Mouse (Mus musculus): ENCODE results near the gene Hip1r. TPM values are rescaled to one million over a fixed set of nuclear protein-coding genes. Genes with fewer than 3 reads are reported as not detected.
A peak's percentile ranks its signal among the peaks of the same experiment; 100 is the strongest.

Gene Hip1r
- 14.4 and 20.4 TPM in 2 replicates for polyA plus RNA-seq (2016; fragmentation: Nextera tagmentation; extraction: Ambion mirVana)

DNA sequence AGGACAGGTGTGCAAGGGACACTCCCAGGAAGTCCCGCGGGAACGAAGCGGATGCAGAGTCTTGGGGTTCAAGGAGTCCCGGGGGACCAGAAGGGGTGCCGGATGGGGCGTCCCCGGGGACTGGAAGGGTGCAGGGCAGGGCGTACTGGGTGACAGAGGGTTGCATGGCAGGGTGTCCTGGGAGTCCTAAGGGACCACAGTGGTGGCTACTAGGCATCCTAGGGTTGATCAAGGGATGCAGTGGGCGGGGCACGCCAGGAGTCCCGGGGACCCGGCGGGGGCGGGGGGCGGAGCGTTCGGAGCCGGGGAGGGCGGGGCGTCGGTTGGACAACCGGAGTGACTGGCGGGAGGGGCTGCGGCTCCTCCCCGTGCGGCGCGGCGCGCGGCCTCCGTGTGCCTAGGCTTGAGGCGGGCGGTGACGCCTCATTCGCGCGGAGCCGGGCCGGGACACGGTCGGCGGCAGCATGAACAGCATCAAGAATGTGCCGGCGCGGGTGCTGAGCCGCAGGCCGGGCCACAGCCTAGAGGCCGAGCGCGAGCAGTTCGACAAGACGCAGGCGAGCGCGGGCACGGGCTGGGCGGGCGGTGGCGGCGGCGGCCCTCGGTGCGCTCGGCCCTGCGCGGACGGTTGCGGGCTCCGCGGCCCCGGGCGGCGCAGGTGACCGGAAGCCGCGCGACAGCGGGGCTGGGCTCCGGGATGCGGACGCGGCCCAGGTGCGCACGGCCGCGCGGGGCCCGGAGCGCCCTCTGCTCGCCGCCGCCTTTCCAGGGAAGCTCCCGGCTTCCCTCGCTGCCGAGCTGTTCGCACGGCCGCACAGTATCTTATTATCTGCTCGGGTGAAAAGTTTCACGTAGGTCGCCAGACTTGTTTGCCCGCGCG is at the start of gene Hip1r:
Gene Hip1r (plus strand): TSS at position 330 of the 880 bp plus-strand sequence.
- Histone ChIP-seq H3K9me3 (replicated peaks) (no peaks in the 10 kb centered on the region), H3K27ac (no peak within 1 kb of the TSS; the same call in 1 of the 2 replicates), H3K36me3 (no peaks in the 10 kb centered on the region), H3K9ac (peak within 1 kb of the TSS; percentile 84), H3K4me1 (peaks cover 32% of the 10 kb centered on the region), H3K4me2 (replicated peaks) (peak within 1 kb of the TSS; percentile 92), H3K27me3 (peaks cover 44% of the 10 kb centered on the region), H3K4me3 (peak within 1 kb of the TSS; percentile 79)
- ATAC-seq (ENCODE audit: low FRiP score), result peak; percentile 77
- under 1% methylated on average over 97 of the region's 106 CpGs for WGBS

DNA sequence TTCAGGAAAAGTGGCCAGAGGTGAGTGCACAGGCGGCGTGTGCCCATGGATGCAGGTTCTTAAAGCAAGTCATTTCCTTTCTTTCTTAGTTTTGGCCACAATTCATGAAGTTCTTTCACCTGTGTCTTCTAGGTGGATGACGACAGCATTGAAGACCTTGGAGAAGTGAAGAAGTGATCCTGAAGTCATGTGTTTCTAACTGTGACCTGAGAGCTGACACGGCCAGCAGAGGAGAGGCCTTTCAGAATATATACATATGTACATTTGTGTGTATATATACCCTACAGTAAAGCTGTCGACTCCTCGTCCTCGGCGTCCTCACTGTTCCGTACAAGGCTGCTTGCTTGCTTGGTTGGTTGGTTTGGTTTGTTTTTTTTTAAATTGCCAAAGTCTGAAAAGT is 46.3 kb upstream of the Hip1r start, which contains the start of gene Gm43518:
Gene Gm43518 (plus strand): TSS at position 301 of the 400 bp plus-strand sequence.
- no peaks in the 10 kb centered on the region for H3K9me3 ChIP-seq (replicated peaks)
- no peaks in the 10 kb centered on the region for H3K27me3 ChIP-seq
- H3K36me3 ChIP-seq, result peaks cover 68% of the 10 kb centered on the region
- 95% methylated on average over 9 of the region's 9 CpGs for WGBS
- H3K9ac ChIP-seq, result no peak within 1 kb of the TSS
- no peak within 1 kb of the TSS for H3K4me2 ChIP-seq (replicated peaks)
- no peak within 1 kb of the TSS for H3K4me3 ChIP-seq
- peaks cover 4% of the 10 kb centered on the region; the same call in 1 of the 2 replicates for H3K4me1 ChIP-seq
- no peak for ATAC-seq (ENCODE audit: low FRiP score)
- no peak within 1 kb of the TSS for H3K27ac ChIP-seq

DNA sequence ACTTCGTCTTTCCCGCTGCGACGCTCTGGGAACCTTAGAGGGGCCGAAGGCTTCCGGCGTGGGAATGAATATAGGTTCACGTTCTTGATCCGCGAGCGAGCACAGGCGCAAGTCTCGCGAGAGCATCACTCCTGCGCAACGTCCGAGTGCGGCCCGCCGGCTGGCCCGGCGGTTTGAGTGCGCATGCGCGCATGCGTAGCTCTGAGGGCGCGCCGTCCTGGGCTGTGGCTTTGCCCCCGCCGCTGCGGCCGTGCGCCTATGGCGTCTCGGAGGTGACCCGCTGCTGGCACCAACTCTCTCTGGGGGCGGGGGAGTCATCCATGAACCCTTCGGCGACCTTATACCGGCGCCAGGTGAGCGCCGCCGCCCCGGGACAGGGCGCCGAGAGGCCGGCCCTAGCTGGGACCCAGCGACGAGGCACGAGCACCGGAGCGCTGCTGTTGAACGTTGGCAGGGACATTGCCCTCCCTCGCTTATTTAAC is 42.9 kb upstream of the Hip1r start, which contains the start of gene Ccdc62:
Gene Ccdc62 (plus strand): TSS at position 172 of the 482 bp plus-strand sequence.
- ATAC-seq (ENCODE audit: low FRiP score), result peak; percentile 98
- Histone ChIP-seq H3K4me3 (peak within 1 kb of the TSS; percentile 75), H3K9me3 (replicated peaks) (no peaks in the 10 kb centered on the region), H3K27ac (peak within 1 kb of the TSS; percentile 89), H3K9ac (peak within 1 kb of the TSS; percentile 91), H3K4me1 (peaks cover 4% of the 10 kb centered on the region; the same call in 1 of the 2 replicates), H3K36me3 (peaks cover 34% of the 10 kb centered on the region), H3K27me3 (no peaks in the 10 kb centered on the region), H3K4me2 (replicated peaks) (peak within 1 kb of the TSS; percentile 78)
- WGBS, result under 1% methylated on average over 56 of the region's 56 CpGs

DNA sequence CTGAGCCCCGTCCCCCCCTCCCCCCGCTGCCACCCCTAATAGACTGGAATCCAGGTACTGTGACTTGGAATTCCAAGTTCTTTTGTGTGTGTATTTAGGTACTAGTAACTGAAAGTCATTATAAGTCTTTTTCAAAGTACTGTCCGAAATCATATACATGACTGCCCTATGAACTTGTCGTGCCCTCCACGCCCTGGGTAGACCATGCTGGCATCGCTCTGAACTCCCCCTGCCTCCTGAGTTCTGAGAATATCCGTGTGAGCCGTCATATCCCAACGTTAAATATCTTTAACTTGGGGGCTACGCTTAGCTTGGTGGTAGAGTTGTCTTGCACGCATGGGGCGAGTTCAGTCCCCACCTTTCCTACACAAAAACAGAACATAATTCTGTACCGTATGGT is 42.3 kb upstream of the Hip1r start:
- Histone ChIP-seq H3K4me1 (peaks cover 4% of the 10 kb centered on the region; the same call in 1 of the 2 replicates), H3K27ac (no peak overlapping the region; the same call in 1 of the 2 replicates), H3K4me2 (replicated peaks) (peak overlapping the region; percentile 78), H3K27me3 (no peaks in the 10 kb centered on the region), H3K36me3 (peaks cover 28% of the 10 kb centered on the region), H3K4me3 (peak overlapping the region; percentile 75), H3K9me3 (replicated peaks) (no peaks in the 10 kb centered on the region), H3K9ac (peak overlapping the region; percentile 91)
- 52% methylated on average over 13 of the region's 13 CpGs for WGBS
- peak; percentile 13; the same call in 1 of the 2 replicates for ATAC-seq (ENCODE audit: low FRiP score)

DNA sequence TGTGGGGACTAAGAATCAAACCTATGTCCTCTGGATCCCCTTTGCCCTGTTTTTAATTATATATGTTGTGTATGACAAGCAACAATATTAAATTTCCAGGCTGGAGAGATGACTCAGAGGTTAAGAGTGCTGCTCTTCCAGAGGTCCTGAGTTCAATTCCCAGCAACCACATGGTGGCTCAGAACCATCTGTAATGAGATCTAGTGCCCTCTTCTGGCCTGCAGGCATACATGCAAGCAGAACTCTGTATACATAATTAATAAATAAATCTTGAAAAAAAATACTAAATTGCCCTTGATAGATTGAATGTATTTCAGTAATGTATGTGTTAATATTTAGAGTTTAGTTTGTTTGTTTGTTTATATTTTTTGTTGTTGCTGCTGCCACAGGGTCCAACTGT is 40.5 kb upstream of the Hip1r start:
- Histone ChIP-seq H3K27ac (no peak overlapping the region), H3K9me3 (replicated peaks) (no peaks in the 10 kb centered on the region), H3K9ac (no peak overlapping the region), H3K36me3 (peaks cover 10% of the 10 kb centered on the region), H3K27me3 (no peaks in the 10 kb centered on the region), H3K4me2 (replicated peaks) (no peak overlapping the region), H3K4me1 (peaks cover 4% of the 10 kb centered on the region; the same call in 1 of the 2 replicates), H3K4me3 (no peak overlapping the region)
- no peak for ATAC-seq (ENCODE audit: low FRiP score)

DNA sequence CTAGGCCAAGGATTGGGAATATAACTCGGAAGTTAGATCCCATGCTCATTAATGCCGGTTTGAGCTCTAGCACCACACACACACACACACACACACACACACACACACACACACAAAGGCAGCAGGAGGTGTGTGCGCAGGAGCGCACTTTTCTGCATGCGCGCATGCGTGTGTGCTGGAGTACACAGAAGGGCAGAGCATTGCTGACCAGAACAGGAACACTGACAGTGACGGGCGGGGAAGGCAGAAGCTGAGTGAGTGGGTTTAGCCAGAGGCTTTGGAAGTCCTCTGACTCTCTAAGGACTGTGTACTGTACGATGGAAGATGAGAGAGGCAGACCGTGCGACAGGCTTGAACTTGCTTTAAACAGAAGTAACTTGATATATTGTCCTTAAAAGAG is 39.9 kb upstream of the Hip1r start:
- Histone ChIP-seq H3K27me3 (no peaks in the 10 kb centered on the region), H3K9me3 (replicated peaks) (no peaks in the 10 kb centered on the region), H3K36me3 (peaks cover 4% of the 10 kb centered on the region; the same call in 1 of the 2 replicates), H3K4me2 (replicated peaks) (no peak overlapping the region), H3K4me3 (no peak overlapping the region), H3K27ac (no peak overlapping the region), H3K9ac (no peak overlapping the region), H3K4me1 (peaks cover 4% of the 10 kb centered on the region; the same call in 1 of the 2 replicates)
- 87% methylated on average over 12 of the region's 12 CpGs for WGBS
- ATAC-seq (ENCODE audit: low FRiP score), result no peak

DNA sequence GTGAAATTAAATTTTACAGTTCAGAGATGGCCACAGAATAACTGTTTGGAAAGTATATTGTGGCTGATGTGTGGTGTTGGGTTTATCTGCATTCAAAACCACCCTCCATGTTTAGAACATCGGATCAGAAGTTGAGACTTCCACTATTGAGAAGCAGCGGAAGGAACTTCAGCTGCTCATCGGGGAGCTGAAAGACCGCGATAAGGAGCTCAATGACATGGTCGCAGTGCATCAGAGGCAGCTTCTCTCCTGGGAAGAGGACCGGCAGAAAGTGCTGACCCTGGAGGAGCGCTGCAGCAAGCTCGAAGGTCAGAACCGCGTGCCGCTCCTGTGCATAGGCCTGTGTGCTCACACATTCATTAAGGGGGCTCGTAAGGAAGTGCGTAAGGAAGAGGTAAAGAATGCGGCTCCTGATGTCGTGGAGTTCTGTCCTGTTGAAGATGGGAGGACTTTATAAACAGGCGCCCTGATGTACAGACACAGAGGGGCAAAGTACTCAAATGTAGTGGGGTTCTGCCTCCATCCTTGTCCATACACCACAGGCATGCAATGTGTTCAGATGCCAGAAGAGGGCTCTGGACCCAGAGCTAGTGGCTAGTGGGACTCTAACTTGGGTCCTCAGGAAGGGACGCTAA is 39.4 kb upstream of the Hip1r start:
- ATAC-seq (ENCODE audit: low FRiP score), result no peak
- Histone ChIP-seq H3K9ac (no peak overlapping the region), H3K9me3 (replicated peaks) (no peaks in the 10 kb centered on the region), H3K36me3 (no peaks in the 10 kb centered on the region), H3K4me1 (peaks cover 4% of the 10 kb centered on the region; the same call in 1 of the 2 replicates), H3K27ac (no peak overlapping the region), H3K4me2 (replicated peaks) (no peak overlapping the region), H3K27me3 (no peaks in the 10 kb centered on the region), H3K4me3 (no peak overlapping the region)
- WGBS, result 38% methylated on average over 18 of the region's 18 CpGs

DNA sequence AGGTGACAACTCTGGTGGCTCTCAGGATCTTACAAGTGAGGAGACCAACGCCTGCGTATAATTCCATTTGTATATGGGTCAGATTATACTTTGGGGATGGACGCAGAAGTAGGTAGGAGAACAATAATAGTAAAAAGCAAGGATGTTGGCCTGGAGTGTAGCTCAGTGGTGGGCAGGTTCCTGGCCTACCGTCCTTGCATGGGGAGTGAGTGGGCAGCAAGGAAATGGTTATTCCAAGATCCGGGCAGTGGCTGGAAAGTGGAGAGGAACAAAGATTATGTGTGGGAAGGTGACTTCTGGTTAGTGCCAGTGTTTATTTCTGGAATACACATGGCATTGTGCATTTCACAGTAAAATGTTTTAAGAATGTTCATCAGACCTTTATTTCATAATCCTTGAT is 37.5 kb upstream of the Hip1r start:
- Histone ChIP-seq H3K36me3 (no peaks in the 10 kb centered on the region), H3K27ac (no peak overlapping the region), H3K4me2 (replicated peaks) (no peak overlapping the region), H3K4me3 (no peak overlapping the region), H3K9me3 (replicated peaks) (no peaks in the 10 kb centered on the region), H3K27me3 (no peaks in the 10 kb centered on the region), H3K9ac (no peak overlapping the region), H3K4me1 (peaks cover 4% of the 10 kb centered on the region; the same call in 1 of the 2 replicates)
- WGBS, result 89% methylated on average over 5 of the region's 5 CpGs
- no peak for ATAC-seq (ENCODE audit: low FRiP score)

DNA sequence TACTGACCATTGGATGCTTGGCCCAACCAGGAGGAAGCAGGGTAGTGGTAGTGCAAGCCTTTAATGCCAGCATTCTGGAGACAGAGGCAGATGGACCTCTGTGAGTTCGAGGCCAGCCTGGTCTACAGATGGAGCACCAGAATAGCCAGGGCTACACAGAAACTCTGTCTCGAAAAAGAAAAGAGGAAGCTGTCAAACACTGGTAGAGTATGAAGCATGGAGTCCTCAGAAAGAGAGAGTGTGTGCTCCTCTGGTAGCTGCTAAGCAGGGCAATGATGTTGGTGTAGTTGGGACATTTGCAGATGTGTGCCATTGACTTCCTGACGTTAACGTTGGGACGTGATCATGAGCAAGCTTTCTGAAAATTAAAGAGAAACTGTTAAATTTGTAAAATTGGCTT is 34.9 kb upstream of the Hip1r start:
- ATAC-seq (ENCODE audit: low FRiP score), result no peak
- Histone ChIP-seq H3K27me3 (no peaks in the 10 kb centered on the region), H3K4me3 (no peak overlapping the region), H3K4me2 (replicated peaks) (no peak overlapping the region), H3K4me1 (no peaks in the 10 kb centered on the region), H3K9ac (no peak overlapping the region), H3K9me3 (replicated peaks) (no peaks in the 10 kb centered on the region), H3K27ac (no peak overlapping the region), H3K36me3 (no peaks in the 10 kb centered on the region)
- WGBS, result 93% methylated on average over 5 of the region's 5 CpGs

DNA sequence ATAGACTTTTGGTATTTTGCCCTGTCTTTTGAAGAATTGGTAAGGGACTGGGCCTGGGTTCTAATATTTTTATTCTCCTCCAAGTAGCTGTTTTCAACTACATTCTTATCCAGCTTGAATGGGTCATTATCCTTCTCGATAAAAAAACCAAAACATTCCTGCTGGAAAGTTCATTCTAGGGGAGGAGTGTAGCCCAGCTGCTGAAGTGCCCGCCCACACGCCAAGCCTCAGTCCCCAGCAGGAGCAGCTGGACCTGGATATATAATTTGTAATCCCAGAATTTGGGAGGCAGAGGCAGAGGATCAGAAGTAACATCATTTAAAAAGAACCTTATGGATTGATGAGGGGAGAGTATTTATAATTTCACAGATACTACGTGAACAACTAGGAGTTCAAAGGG is 26.9 kb upstream of the Hip1r start:
- H3K9me3 ChIP-seq (replicated peaks), result no peaks in the 10 kb centered on the region

DNA sequence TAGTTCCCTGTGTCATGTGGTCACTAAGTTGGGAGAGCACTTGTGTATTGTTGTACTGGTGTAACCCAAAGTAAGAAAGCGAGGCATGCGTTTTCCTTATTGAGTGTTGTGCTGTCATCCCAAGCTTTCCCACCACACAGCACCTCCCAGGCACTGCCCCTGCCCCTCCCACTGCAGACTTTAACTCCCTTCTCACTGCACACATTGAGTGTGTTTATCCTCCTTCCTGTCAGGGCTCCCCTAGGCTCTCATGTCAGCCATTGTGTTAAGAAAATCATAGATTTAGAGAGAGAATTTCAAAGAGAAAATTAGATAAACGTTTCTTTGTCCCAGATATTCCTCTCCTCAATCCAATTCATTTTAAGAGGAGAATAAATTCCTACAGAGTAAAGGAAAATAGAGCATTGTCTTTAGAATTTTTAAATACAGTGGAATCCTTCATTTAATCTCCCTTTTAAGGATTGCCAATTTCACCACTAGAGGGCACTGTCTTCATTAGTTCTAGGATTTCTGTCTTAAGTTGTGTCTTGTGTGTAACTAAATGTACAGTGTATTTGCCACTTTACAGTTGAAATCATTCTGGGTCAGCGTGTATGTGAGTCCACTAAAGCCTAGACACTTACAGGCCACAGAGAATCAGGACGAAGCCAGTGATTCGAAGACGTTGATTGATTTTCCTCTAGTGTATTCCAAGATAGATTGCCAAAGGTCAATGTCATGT is 26.2 kb upstream of the Hip1r start:
- Histone ChIP-seq H3K27me3 (peaks cover 3% of the 10 kb centered on the region; the same call in 1 of the 2 replicates), H3K27ac (no peak overlapping the region), H3K4me2 (replicated peaks) (no peak overlapping the region), H3K4me3 (no peak overlapping the region), H3K9ac (no peak overlapping the region), H3K36me3 (no peaks in the 10 kb centered on the region), H3K4me1 (no peaks in the 10 kb centered on the region), H3K9me3 (replicated peaks) (no peaks in the 10 kb centered on the region)
- ATAC-seq (ENCODE audit: low FRiP score), result no peak
- 52% methylated on average over 7 of the region's 7 CpGs for WGBS

More for the DNA sequence above, 26.9 kb upstream of the Hip1r start:
- Histone ChIP-seq H3K27ac (no peak overlapping the region), H3K4me3 (no peak overlapping the region), H3K27me3 (peaks cover 3% of the 10 kb centered on the region; the same call in 1 of the 2 replicates), H3K4me1 (no peaks in the 10 kb centered on the region), H3K36me3 (no peaks in the 10 kb centered on the region), H3K9ac (no peak overlapping the region), H3K4me2 (replicated peaks) (no peak overlapping the region)
- no peak for ATAC-seq (ENCODE audit: low FRiP score)
- WGBS, result 76% methylated on average over 4 of the region's 4 CpGs
